Mouse (Mus musculus): ENCODE data around the gene Ak4.

DNA sequence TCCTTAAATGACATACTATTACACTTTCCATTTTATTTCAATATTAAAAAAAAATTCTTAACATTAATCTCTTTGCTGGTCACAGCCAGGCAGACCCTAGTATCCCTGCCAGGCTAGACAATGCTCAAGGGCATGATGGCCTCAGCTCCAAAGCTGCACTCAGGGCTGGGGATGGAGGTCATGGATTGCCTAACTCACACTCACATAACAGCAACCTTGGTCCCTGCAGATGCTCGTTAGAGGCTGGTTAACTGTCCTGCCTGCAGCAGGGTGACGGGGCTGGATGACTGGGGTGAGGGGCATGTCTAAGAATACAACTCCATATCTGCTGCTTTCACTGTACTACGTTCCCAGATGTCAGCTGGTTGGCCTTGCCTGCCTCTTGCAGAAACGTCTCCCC is 40.8 kb upstream of the Ak4 start:
- no peak for TF ChIP-seq CTCF (IDR thresholded peaks at IDR 0.05; ENCODE audit: borderline replicate concordance, control insufficient read depth, extremely low read depth, insufficient read depth, low read length, poor library complexity)
- TF ChIP-seq POLR2A (IDR thresholded peaks at IDR 0.05; ENCODE audit: control insufficient read depth, extremely low read depth, insufficient read depth, low read length, poor library complexity), result no peak

Measured in thymus, adult 2 months (tissue).